Mouse (Mus musculus) ZHBTc4 (cell line): ENCODE results near the gene Lax1.

Source experiments
- DNase-seq: peaks from one replicate; pipeline ENCODE4 v3.0.0-alpha.2; 2011; ENCODE audit warnings: low read depth, low spot score

The Lax1 gene

DNA sequence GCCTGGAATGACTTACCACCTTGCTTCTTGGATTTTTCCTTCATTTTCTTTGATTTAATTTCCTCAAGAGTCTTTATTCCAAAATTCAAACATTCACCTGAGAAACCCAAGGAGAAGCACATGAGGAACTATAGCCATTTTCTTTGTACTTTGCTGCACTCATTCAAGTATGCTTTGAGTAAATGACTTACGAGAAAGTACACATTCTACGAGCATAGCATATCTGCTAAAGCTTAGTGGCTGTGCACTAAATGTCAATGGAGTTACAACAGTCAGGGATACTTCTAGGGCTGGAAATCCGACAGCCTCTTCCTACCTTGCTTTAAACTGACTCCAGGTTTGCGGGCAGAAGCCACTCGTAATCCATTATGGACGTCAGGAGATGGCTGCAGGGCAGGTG, 51.4 kb downstream of the Lax1 start:
- DNase-seq, result no peak

GRCm38 (mm10) chr1:133632168-133632567, 57.7 kb downstream of the Lax1 start:
- no peak for DNase-seq
